Mouse (Mus musculus): ENCODE results near the gene Cyp2u1. TPM values are rescaled to one million over a fixed set of nuclear protein-coding genes. Genes with fewer than 3 reads are reported as not detected.

Cyp2u1 gene
- polyA plus RNA-seq, 1 experiment from 2014 or later: 1.1 TPM

Other genes with a start within 250 kb of the Cyp2u1 start
- gene Lef1, start 192.8 kb downstream of the Cyp2u1 start, polyA plus RNA-seq (2014; fragmentation: Nextera tagmentation; extraction: Ambion mirVana): 66.9 and 67.7 TPM in 2 replicates
- 66.5 and 71.6 TPM in 2 replicates for gene Hadh, start 31.1 kb downstream of the Cyp2u1 start, polyA plus RNA-seq (2014; fragmentation: Nextera tagmentation; extraction: Ambion mirVana)
- 0.70 and 1.1 TPM in 2 replicates for gene Sgms2, start 188.2 kb upstream of the Cyp2u1 start, polyA plus RNA-seq (2014; fragmentation: Nextera tagmentation; extraction: Ambion mirVana)